Mouse (Mus musculus) kidney, postnatal 14 days (tissue): ENCODE measurements around the gene Ubtd1.

Experiments used
- DNase-seq: peaks from one replicate; pipeline ENCODE4 v3.0.0; 2022; ENCODE audit warnings: mixed read lengths

Gene Ubtd1

GRCm38 (mm10) chr19:41981595-41981927 lies at the start of gene Ubtd1:
Gene Ubtd1, plus strand, starts transcription at chr19:41981763.
- no peak for DNase-seq

- no peak for DNase-seq
Observed at GRCm38 (mm10) chr19:41932686-41933085, 48.9 kb upstream of the Ubtd1 start.

GRCm38 (mm10) chr19:41933179-41934086 lies 48.1 kb upstream of the Ubtd1 start, which contains the start of the genes Exosc1 and Zdhhc16:
Gene Exosc1, minus strand, starts transcription at chr19:41933423.
Gene Zdhhc16, plus strand, starts transcription at chr19:41933480.
- peak; percentile 99 for DNase-seq

- no peak for DNase-seq
Observed at GRCm38 (mm10) chr19:41934124-41934523, 47.4 kb upstream of the Ubtd1 start.

GRCm38 (mm10) chr19:41935921-41936320 lies 45.6 kb upstream of the Ubtd1 start:
- DNase-seq, result no peak

GRCm38 (mm10) chr19:41938539-41938938 lies 43.0 kb upstream of the Ubtd1 start:
- no peak for DNase-seq

- no peak for DNase-seq
Observed at GRCm38 (mm10) chr19:41943841-41944240, 37.7 kb upstream of the Ubtd1 start.

GRCm38 (mm10) chr19:41952287-41952686 lies 29.3 kb upstream of the Ubtd1 start:
- peak; percentile 17 for DNase-seq

- DNase-seq, result no peak
Observed at GRCm38 (mm10) chr19:41953574-41953973, 28.0 kb upstream of the Ubtd1 start.

GRCm38 (mm10) chr19:41969618-41970017 lies 11.9 kb upstream of the Ubtd1 start:
- no peak for DNase-seq

GRCm38 (mm10) chr19:41973891-41974794 lies 7.4 kb upstream of the Ubtd1 start:
- no peak for DNase-seq

GRCm38 (mm10) chr19:41980422-41980818 lies 1.1 kb upstream of the Ubtd1 start:
- DNase-seq, result peak; percentile 59

- DNase-seq, result peak; percentile 100
Observed at GRCm38 (mm10) chr19:41980819-41981594, 556 bp upstream of the Ubtd1 start, which contains the start of gene Mms19. Gene Mms19, minus strand, starts transcription at chr19:41981157.

GRCm38 (mm10) chr19:41981931-41982790 lies 598 bp downstream of the Ubtd1 start:
- DNase-seq, result peak; percentile 74

GRCm38 (mm10) chr19:41982791-41983150 lies 1.2 kb downstream of the Ubtd1 start:
- no peak for DNase-seq

- no peak for DNase-seq
Observed at GRCm38 (mm10) chr19:41985994-41986393, 4.4 kb downstream of the Ubtd1 start.

GRCm38 (mm10) chr19:41987206-41987605 lies 5.6 kb downstream of the Ubtd1 start:
- DNase-seq, result no peak

- no peak for DNase-seq
Observed at GRCm38 (mm10) chr19:41989810-41990209, 8.2 kb downstream of the Ubtd1 start.

- DNase-seq, result no peak
Observed at GRCm38 (mm10) chr19:41991926-41992477, 10.4 kb downstream of the Ubtd1 start.

GRCm38 (mm10) chr19:41992971-41993370 lies 11.4 kb downstream of the Ubtd1 start:
- no peak for DNase-seq

GRCm38 (mm10) chr19:41993484-41993883 lies 11.9 kb downstream of the Ubtd1 start:
- DNase-seq, result peak; percentile 90
